Mouse (Mus musculus) intestine, embryonic 16.5 days (tissue): Measurements from ENCODE around the gene Zfp746. TPM values are rescaled to one million over a fixed set of nuclear protein-coding genes. Genes with fewer than 3 reads are reported as not detected.
A peak's percentile ranks its signal among the peaks of the same experiment; 100 is the strongest.

Source experiments
- ATAC-seq: fragments of 200-750 bp; cut with Nextera tagmentation; 2 replicates; pipeline ENCODE4 v1.8.0; 2017; ENCODE audit warnings: moderate TSS enrichment, moderate library complexity
- H3K27ac ChIP-seq: fragments of 300-500 bp; sonication (generic); 2 replicates; pipeline ENCODE4 v1.5.1; 2014; ENCODE audit warnings: mild to moderate bottlenecking, low read length
- H3K27me3 ChIP-seq: fragments of 300-500 bp; sonication (generic); replicated peaks from 2 replicates; pipeline ENCODE4 v1.6.1; 2014; ENCODE audit warnings: low read length, control low read depth, mixed read lengths; ENCODE audit not compliant: control insufficient read depth, insufficient read depth
- H3K36me3 ChIP-seq: fragments of 300-500 bp; sonication (generic); 2 replicates; pipeline ENCODE4 v1.6.1; 2014; ENCODE audit warnings: low read length, control low read depth; ENCODE audit not compliant: control insufficient read depth, insufficient read depth
- H3K4me1 ChIP-seq: fragments of 300-500 bp; sonication (generic); 2 replicates; pipeline ENCODE4 v1.6.1; 2014; ENCODE audit warnings: low read length, control low read depth, mixed read lengths; ENCODE audit not compliant: control insufficient read depth, insufficient read depth
- H3K4me2 ChIP-seq: fragments of 300-500 bp; sonication (generic); 2 replicates; pipeline ENCODE4 v1.6.1; 2014; ENCODE audit warnings: low read depth, low read length, control low read depth
- H3K4me3 ChIP-seq: fragments of 300-500 bp; sonication (generic); 2 replicates; pipeline ENCODE4 v1.5.1; 2014; ENCODE audit warnings: mild to moderate bottlenecking, low read length
- H3K9ac ChIP-seq: fragments of 300-500 bp; sonication (generic); 2 replicates; pipeline ENCODE4 v1.6.1; 2014; ENCODE audit warnings: low read depth, low read length
- H3K9me3 ChIP-seq: fragments of 300-500 bp; sonication (generic); 2 replicates; pipeline ENCODE4 v1.6.1; 2016; ENCODE audit warnings: low read length, control low read depth; ENCODE audit not compliant: control insufficient read depth
- WGBS: fragments of 180-500 bp; shearing (Covaris S2); extraction: QIAGEN DNeasy Blood & Tissue Kit; methylation state at CpG from one replicate; pipeline ENCODE4 v1.1.7; 2014; 5-methylcytosine and 5-hydroxymethylcytosine counted together
- polyA plus RNA-seq: library from polyadenylated mRNA; unstranded; fragments of >200 nt; fragmentation: Nextera tagmentation; extraction: Ambion mirVana; gene quantifications from 2 replicates; pipeline ENCODE4 v1.2.1, GENCODE M21; 2015

The Zfp746 gene
- polyA plus RNA-seq, 1 experiment from 2014 or later, result 3.8 TPM

DNA sequence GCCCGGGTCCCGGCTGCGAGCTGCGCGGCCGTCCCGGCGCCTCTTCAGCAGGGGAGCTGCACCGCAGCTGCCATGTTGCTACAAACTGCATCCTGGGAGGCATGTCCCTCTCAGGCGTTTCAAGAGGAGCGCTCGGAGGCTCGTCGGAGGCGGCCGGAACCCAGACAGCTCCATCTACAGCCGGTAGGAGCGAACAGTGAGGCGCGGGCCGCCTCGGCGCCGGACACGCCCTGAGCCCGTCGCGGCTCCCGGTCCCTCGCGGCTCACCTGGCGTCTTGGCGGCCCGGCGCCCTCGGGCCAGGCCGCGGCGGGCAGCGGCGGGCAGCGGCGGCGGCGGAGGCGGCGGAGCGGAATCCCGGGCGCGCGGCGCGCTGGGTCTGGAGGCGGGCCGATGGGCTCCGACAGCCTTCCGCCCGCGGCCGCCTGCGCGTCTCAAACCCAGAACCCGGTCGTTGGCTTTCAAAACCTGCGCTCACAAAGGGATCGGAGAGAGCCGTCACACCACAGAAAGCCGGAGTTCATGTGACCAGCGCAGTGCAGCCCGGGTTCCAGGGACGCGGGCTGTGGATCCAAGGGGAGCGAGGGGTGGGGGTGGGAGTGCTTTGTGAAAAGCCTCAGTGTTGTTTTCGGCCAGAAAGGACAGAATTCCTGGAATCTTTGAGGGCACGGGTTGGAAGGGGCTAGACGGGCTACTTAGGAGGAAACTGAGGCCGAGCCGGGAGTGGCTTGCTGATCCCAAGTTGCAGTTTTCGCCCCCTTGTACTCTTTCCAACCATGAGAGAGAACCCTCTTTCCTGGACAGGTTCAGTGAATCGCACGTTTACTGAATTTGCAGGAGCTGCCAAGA, 37.7 kb downstream of the Zfp746 start, which contains the start of gene Zfp777:
Gene Zfp777, minus strand, starts transcription at position 486 of the 847 bp plus-strand sequence.
- H3K27ac ChIP-seq, result peak within 1 kb of the TSS; percentile 96
- H3K9me3 ChIP-seq, result no peaks in the 10 kb centered on the region
- peak within 1 kb of the TSS; percentile 89 for H3K9ac ChIP-seq
- ATAC-seq, result peak; percentile 93
- peaks cover 14% of the 10 kb centered on the region; the same call in 1 of the 2 replicates for H3K4me1 ChIP-seq
- H3K4me2 ChIP-seq, result peak within 1 kb of the TSS; percentile 91
- H3K36me3 ChIP-seq, result no peaks in the 10 kb centered on the region
- under 1% methylated on average over 78 of the region's 82 CpGs for WGBS
- H3K4me3 ChIP-seq, result peak within 1 kb of the TSS; percentile 88
- H3K27me3 ChIP-seq, result no peaks in the 10 kb centered on the region

- Histone ChIP-seq H3K4me3 (peak overlapping the region; percentile 88), H3K9ac (peak overlapping the region; percentile 89), H3K9me3 (no peaks in the 10 kb centered on the region), H3K27me3 (no peaks in the 10 kb centered on the region), H3K27ac (peak overlapping the region; percentile 96), H3K4me1 (peaks cover 14% of the 10 kb centered on the region; the same call in 1 of the 2 replicates), H3K36me3 (no peaks in the 10 kb centered on the region), H3K4me2 (peak overlapping the region; percentile 91)
- WGBS, result under 1% methylated on average over 96 of the region's 150 CpGs
- ATAC-seq, result peak; percentile 70
These were observed 38.7 kb downstream of the Zfp746 start for GRCm38 (mm10) chr6:48047450-48048351.

DNA sequence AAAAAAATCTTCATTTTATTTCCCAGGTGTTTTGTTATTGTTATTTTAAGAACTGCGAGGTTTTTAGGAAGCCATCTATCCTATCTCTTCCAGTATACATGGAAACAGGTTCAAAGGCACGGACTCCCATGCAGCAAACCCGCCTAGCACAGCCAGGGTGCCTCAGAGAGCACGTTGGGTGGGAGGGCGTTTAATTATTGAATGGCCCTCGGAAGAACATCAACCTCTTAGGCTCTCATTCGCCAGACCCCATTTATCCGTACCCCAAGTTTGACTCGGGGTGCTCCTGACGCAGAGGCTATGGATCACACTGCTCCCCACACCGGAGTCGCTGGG, 39.3 kb downstream of the Zfp746 start:
- Histone ChIP-seq H3K27ac (no peak overlapping the region), H3K36me3 (no peaks in the 10 kb centered on the region), H3K4me3 (peak overlapping the region; percentile 88), H3K27me3 (no peaks in the 10 kb centered on the region), H3K4me2 (peak overlapping the region; percentile 91), H3K4me1 (peaks cover 14% of the 10 kb centered on the region; the same call in 1 of the 2 replicates), H3K9ac (peak overlapping the region; percentile 89), H3K9me3 (no peaks in the 10 kb centered on the region)
- ATAC-seq, result no peak
- 5% methylated on average over 12 of the region's 12 CpGs for whole genome bisulfite sequencing

DNA sequence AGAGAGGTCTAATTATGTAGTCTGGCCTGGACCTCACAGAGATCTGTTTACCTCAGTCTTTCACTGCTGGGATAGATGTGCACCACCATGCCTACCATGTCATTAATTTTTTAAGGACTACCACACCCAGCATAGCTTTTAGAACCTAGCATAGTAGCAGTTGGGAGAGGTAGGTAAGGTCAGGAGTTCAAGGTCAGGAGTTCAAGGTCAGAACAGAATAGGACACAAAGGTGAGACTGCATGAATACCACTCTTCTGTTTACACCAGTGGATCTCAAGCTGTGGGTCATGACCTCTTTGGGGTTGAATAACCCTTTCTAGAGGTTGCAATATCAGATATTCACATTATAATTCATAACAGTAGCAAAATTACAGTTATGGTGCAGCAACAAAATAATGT, 53.7 kb downstream of the Zfp746 start:
- H3K27ac ChIP-seq, result no peak overlapping the region
- no peaks in the 10 kb centered on the region for H3K27me3 ChIP-seq
- peaks cover 29% of the 10 kb centered on the region for H3K36me3 ChIP-seq
- no peaks in the 10 kb centered on the region for H3K9me3 ChIP-seq
- no peaks in the 10 kb centered on the region for H3K4me1 ChIP-seq
- H3K9ac ChIP-seq, result no peak overlapping the region
- H3K4me2 ChIP-seq, result no peak overlapping the region
- ATAC-seq, result no peak
- H3K4me3 ChIP-seq, result no peak overlapping the region

- no peak for ATAC-seq
- H3K36me3 ChIP-seq, result peaks cover 44% of the 10 kb centered on the region
- H3K4me2 ChIP-seq, result no peak overlapping the region
- no peaks in the 10 kb centered on the region for H3K27me3 ChIP-seq
- H3K9ac ChIP-seq, result no peak overlapping the region
- H3K9me3 ChIP-seq, result peaks cover 23% of the 10 kb centered on the region
- no peaks in the 10 kb centered on the region for H3K4me1 ChIP-seq
- H3K27ac ChIP-seq, result no peak overlapping the region
- 88% methylated on average over 10 of the region's 10 CpGs for WGBS
- no peak overlapping the region for H3K4me3 ChIP-seq
These were observed 60.3 kb downstream of the Zfp746 start for GRCm38 (mm10) chr6:48025905-48026660.

DNA sequence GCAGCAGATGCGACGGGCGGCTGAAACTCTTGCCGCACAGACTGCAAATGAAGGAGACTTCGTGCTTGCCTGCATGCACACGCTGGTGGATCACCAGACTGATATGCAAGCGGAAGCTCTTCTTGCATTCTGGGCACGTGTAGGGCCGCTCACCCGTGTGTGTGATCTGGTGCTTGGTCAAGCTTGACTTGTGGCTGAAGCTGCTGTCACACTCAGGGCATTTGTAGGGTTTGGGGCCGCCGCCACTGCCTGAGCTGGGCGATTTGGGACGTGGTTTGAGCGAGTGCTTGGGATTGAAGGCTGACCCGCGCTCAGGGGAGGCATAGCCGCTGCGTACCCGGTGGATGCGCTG, 61.4 kb downstream of the Zfp746 start:
- ATAC-seq, result no peak
- Histone ChIP-seq H3K4me1 (no peaks in the 10 kb centered on the region), H3K9ac (no peak overlapping the region), H3K4me2 (no peak overlapping the region), H3K4me3 (no peak overlapping the region), H3K27me3 (no peaks in the 10 kb centered on the region), H3K36me3 (peaks cover 44% of the 10 kb centered on the region), H3K9me3 (peaks cover 23% of the 10 kb centered on the region), H3K27ac (no peak overlapping the region)
- WGBS, result 88% methylated on average over 21 of the region's 21 CpGs

- Histone ChIP-seq H3K4me3 (no peak overlapping the region), H3K9ac (no peak overlapping the region), H3K27me3 (no peaks in the 10 kb centered on the region), H3K4me2 (no peak overlapping the region), H3K36me3 (peaks cover 42% of the 10 kb centered on the region), H3K27ac (no peak overlapping the region), H3K9me3 (peaks cover 23% of the 10 kb centered on the region), H3K4me1 (no peaks in the 10 kb centered on the region)
- WGBS, result 87% methylated on average over 43 of the region's 43 CpGs
- no peak for ATAC-seq
These were observed 61.9 kb downstream of the Zfp746 start for GRCm38 (mm10) chr6:48024330-48024993.

GRCm38 (mm10) chr6:48022672-48023071, 63.7 kb downstream of the Zfp746 start:
- no peaks in the 10 kb centered on the region for H3K4me1 ChIP-seq
- peaks cover 32% of the 10 kb centered on the region for H3K36me3 ChIP-seq
- WGBS, result 84% methylated on average over 2 of the region's 2 CpGs
- H3K4me3 ChIP-seq, result no peak overlapping the region
- H3K27me3 ChIP-seq, result no peaks in the 10 kb centered on the region
- no peak for ATAC-seq
- H3K9me3 ChIP-seq, result peaks cover 23% of the 10 kb centered on the region
- H3K9ac ChIP-seq, result no peak overlapping the region
- H3K27ac ChIP-seq, result no peak overlapping the region
- H3K4me2 ChIP-seq, result no peak overlapping the region
